In the genomic region with DNA sequence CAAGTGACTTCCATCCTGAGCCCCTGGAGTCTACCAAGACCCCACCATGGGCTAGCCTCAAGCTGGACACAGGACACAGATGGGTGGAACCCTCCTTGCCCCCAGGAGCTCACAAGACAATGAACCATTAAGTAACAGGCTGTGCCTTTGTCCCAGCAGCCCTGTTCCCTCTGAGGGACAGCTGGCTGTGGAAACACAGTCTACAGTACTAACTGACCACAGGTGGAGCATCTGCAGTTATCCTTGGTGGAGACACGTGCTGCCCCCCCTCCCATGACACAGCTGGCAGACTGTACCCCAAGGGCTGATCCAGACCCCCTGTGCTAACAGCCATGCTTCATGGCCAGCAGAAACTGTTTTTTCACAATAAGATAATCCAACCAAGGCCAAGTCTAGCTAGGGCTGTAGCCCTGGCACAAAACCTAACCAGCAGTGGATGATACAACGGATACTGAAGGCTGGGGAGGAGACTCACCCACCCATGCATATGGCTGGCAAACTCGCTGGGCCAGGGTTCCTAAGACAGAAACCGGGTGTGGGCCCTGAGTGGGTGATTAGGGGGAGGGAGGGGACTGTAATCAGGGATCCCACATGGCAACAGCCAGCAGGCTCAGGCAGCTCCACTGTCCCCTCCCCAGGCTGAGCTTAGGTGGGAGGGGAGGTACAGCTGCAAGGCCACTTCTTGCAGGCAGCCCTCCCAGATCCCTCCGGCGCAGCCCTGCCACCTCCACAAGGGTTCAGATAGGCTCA, we compare ENCODE assay signal across 8 mouse cellular contexts. TPM values are rescaled to one million over a fixed set of nuclear protein-coding genes. Genes with fewer than 3 reads are reported as not detected.
A peak's percentile ranks its signal among the peaks of the same experiment; 100 is the strongest.
DNase-seq lines count a peak whose midpoint lies in the region; ATAC-seq lines count a peak whose summit lies in the region.

No protein-coding gene starts in this region.

- peaks cover 52% of the 10 kb centered on the region for H3K4me1 ChIP-seq in liver, embryonic 11.5 days (replicated peaks; ENCODE audit: control insufficient read depth, insufficient read depth, low read length)
- H3K4me1 ChIP-seq in stomach, embryonic 16.5 days (ENCODE audit: control insufficient read depth, insufficient read depth, low read length): peaks cover 37% of the 10 kb centered on the region

- no peaks in the 10 kb centered on the region for H3K36me3 ChIP-seq in liver, embryonic 11.5 days (ENCODE audit: control insufficient read depth, insufficient read depth, low read length)
- no peaks in the 10 kb centered on the region for H3K36me3 ChIP-seq in stomach, embryonic 16.5 days (ENCODE audit: control insufficient read depth, insufficient read depth, low read length)

- peak; percentile 88 for ATAC-seq in liver, embryonic 11.5 days (replicated peaks; ENCODE audit: low FRiP score)
- 0 out of 2 replicates have a peak, but pooled peaks have one; percentile 15 for ATAC-seq in stomach, embryonic 16.5 days (ENCODE audit: insufficient read depth, low FRiP score)
- ATAC-seq in megakaryocyte, adult 5-6 weeks (ENCODE audit: poor library complexity, severe bottlenecking): no peak

- WGBS in liver, embryonic 11.5 days: 59% methylated on average over 6 of the region's 6 CpGs
- 68% methylated on average over 6 of the region's 6 CpGs for WGBS in stomach, embryonic 16.5 days

- DNase-seq in adrenal gland, adult 2 months: peak; percentile 31
- no peak for DNase-seq in adrenal gland, adult 8-10 months
- DNase-seq in ovary, adult 18-20 months (ENCODE audit: low spot score): peak; percentile 40
- no peak for DNase-seq in ovary, postnatal 10 days (ENCODE audit: low spot score)
- no peak for DNase-seq in liver, embryonic 11.5 days (ENCODE audit: low spot score)
- DNase-seq in embryo, embryonic 10 days (ENCODE audit: low spot score): no peak

- H3K4me3 ChIP-seq in liver, embryonic 11.5 days (ENCODE audit: low read depth, low read length): no peak overlapping the region
- H3K4me3 ChIP-seq in stomach, embryonic 16.5 days (replicated peaks; ENCODE audit: low read length): no peak overlapping the region

- H3K27ac ChIP-seq in liver, embryonic 11.5 days (ENCODE audit: low read depth, low read length): peak overlapping the region; percentile 54; the same call in 1 of the 2 replicates
- no peak overlapping the region for H3K27ac ChIP-seq in stomach, embryonic 16.5 days (ENCODE audit: low read length)

- no peaks in the 10 kb centered on the region for H3K27me3 ChIP-seq in liver, embryonic 11.5 days (replicated peaks; ENCODE audit: control insufficient read depth, insufficient read depth, low read length)
- H3K27me3 ChIP-seq in stomach, embryonic 16.5 days (ENCODE audit: control insufficient read depth, insufficient read depth, low read length): no peaks in the 10 kb centered on the region

- no peak overlapping the region; the same call in 1 of the 2 replicates for H3K9ac ChIP-seq in liver, embryonic 11.5 days (ENCODE audit: low read depth, low read length)
- no peak overlapping the region for H3K9ac ChIP-seq in stomach, embryonic 16.5 days (ENCODE audit: low read length)

- no peaks in the 10 kb centered on the region for H3K9me3 ChIP-seq in liver, embryonic 11.5 days (ENCODE audit: control insufficient read depth, low read length)
- no peaks in the 10 kb centered on the region for H3K9me3 ChIP-seq in stomach, embryonic 16.5 days (replicated peaks; ENCODE audit: control insufficient read depth, low read length)

- 0 out of 2 replicates have a peak overlapping the region, but pooled peaks have one; percentile 24 for H3K4me2 ChIP-seq in liver, embryonic 11.5 days
- no peak overlapping the region for H3K4me2 ChIP-seq in stomach, embryonic 16.5 days (ENCODE audit: low read depth, low read length)

RNA-seq across cellular contexts. Expression of a gene that starts 15.3 kb away (rescaled TPM):
- total RNA-seq in adrenal gland, adult 2 months (2021): 10 to 100 TPM; 58.9 to 83.2 TPM
- 125 and 137 TPM in 2 replicates for polyA plus RNA-seq in adrenal gland, adult 2 months (2012; rRNA removed)
- total RNA-seq in adrenal gland, adult 8-10 months (2022): 100 to 1,000 TPM in 1 of 4 experiments, 10 to 100 TPM in 3; 74.6 to 101 (median 78.3) TPM
- polyA plus RNA-seq in liver, embryonic 11.5 days (2014; fragmentation: Nextera tagmentation; extraction: Ambion mirVana): 16.5 and 16.9 TPM in 2 replicates
- 112 and 127 TPM in 2 replicates for polyA plus RNA-seq in stomach, embryonic 16.5 days (2015; fragmentation: Nextera tagmentation; extraction: Ambion mirVana)
- 28.0 and 30.1 TPM in 2 replicates for total RNA-seq in megakaryocyte, adult 5-6 weeks (2015)
- total RNA-seq in megakaryocyte, adult 5-6 weeks (2017): 43.1 and 45.3 TPM in 2 replicates

Comparison
In these comparisons a context has a peak if more than half of its experiments do, and no peak if none do; other contexts are left out.
1. DNase-seq: peak in adrenal gland, adult 2 months (single experiment) and ovary, adult 18-20 months (single experiment); none in adrenal gland, adult 8-10 months (single experiment), ovary, postnatal 10 days (single experiment), liver, embryonic 11.5 days (single experiment) and embryo, embryonic 10 days (single experiment).